Mouse (Mus musculus) myocyte (in vitro differentiated cells): ENCODE data around the gene Nfic.

ENCODE experiments used
- CEBPB ChIP-seq: IDR thresholded peaks from 2 replicates; pipeline ENCODE4 v1.6.1; 2011; ENCODE audit warnings: mild to moderate bottlenecking, moderate library complexity; ENCODE audit not compliant: poor library complexity, insufficient read depth, severe bottlenecking
- E2F4 ChIP-seq: IDR thresholded peaks from one replicate; pipeline ENCODE4 v1.6.1; 2011; ENCODE audit warnings: mild to moderate bottlenecking, control low read depth, moderate library complexity; ENCODE audit not compliant: insufficient read depth
- MAX ChIP-seq: IDR thresholded peaks from one replicate; pipeline ENCODE4 v1.6.1; 2011; ENCODE audit warnings: low read depth, mild to moderate bottlenecking, control low read depth
- MYOG ChIP-seq, 3 experiments: IDR thresholded peaks; one replicate each; pipeline ENCODE4 v1.6.1; 2011; ENCODE audit warnings: control low read depth in 2 of 3, low read depth in 2 of 3, mild to moderate bottlenecking in 2 of 3; ENCODE audit not compliant: insufficient read length in 2 of 3, control insufficient read depth in 1 of 3, insufficient read depth in 1 of 3
- POLR2A ChIP-seq: IDR thresholded peaks from one replicate; pipeline ENCODE4 v1.6.1; 2011; ENCODE audit warnings: low read depth, mild to moderate bottlenecking, control low read depth, moderate library complexity; ENCODE audit not compliant: insufficient read length
- POLR2AphosphoS2 ChIP-seq: IDR thresholded peaks from one replicate; pipeline ENCODE4 v1.6.1; 2011; ENCODE audit warnings: low read depth, control low read depth; ENCODE audit not compliant: insufficient read length
- REST ChIP-seq: IDR thresholded peaks from one replicate; pipeline ENCODE4 v1.6.1; 2011; ENCODE audit warnings: mild to moderate bottlenecking, control low read depth, moderate library complexity; ENCODE audit not compliant: insufficient read depth, insufficient read length
- TCF12 ChIP-seq: IDR thresholded peaks from one replicate; pipeline ENCODE4 v1.6.1; 2011; ENCODE audit warnings: mild to moderate bottlenecking, control low read depth; ENCODE audit not compliant: poor library complexity, insufficient read depth, severe bottlenecking
- USF1 ChIP-seq: IDR thresholded peaks from one replicate; pipeline ENCODE4 v1.6.1; 2011; ENCODE audit warnings: low read depth, mild to moderate bottlenecking, control low read depth, moderate library complexity

DNA sequence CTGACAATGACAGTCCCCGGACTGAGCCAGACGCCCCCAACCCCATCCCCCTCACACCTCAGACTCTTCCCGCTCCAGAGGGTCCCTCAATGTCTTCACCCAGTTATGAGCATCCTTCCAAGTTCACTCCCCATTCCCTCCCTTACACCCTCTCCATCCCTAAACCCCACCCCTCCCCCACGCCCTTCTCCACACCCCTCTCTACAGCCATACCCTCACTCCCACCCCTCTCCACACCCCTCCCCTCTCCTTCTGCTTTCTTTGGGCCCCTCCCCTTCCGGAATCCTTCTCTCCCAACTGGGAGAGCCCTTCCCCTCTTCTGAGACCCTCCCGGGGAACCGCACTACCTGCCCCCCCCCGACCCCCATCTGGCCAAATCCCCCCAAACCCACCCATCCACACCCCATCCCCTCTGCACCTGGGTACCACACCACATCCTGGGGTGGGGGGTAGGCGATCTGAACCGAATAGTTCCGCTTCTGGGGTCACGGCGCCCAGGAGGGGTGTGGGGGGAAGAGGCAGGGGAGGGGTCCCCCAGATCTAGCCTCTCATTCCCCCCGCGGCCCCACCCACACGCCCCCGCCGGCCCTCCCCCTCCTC is 17.1 kb upstream of the Nfic start:
- TF ChIP-seq TCF12 = no peak
- TF ChIP-seq POLR2A = no peak
- TF ChIP-seq MYOG (IDR thresholded peaks at IDR 0.05; ENCODE audit: control insufficient read depth in 1 of 3, insufficient read depth in 1 of 3, insufficient read length in 2 of 3, low read depth in 2 of 3) = no peak
- TF ChIP-seq E2F4 = no peak
- TF ChIP-seq CEBPB = no peak
- no peak for TF ChIP-seq USF1
- no peak for TF ChIP-seq POLR2AphosphoS2
- TF ChIP-seq REST = no peak
- no peak for TF ChIP-seq MAX
